Mouse (Mus musculus) heart, adult 9 months (tissue): Measurements from ENCODE around the gene Lingo2.

ENCODE experiments used
- DNase-seq, 2 experiments: peaks; one replicate each; pipeline ENCODE4 v3.0.0; 2022; ENCODE audit warnings: low spot score in 2 of 2

Lingo2 gene

DNA sequence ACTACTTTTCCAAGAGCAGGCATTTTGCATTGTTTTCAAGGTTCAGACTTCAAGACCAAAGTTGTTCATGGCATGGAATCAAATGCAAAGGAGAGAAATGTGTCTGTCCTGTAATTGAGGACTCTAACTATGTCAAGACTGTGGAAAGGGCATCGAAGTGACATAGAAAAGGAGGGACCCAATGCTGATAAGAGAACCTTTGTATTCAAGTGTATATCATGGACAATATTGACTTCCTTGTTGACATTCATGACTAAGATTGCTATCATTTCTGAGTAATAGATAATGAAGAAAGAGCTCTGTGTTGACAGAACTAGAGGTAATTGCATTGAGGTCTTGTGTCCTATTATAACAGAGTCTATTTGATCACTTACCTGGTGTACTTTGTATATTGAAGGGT is 390.6 kb downstream of the Lingo2 start:
- DNase-seq: no peak

DNA sequence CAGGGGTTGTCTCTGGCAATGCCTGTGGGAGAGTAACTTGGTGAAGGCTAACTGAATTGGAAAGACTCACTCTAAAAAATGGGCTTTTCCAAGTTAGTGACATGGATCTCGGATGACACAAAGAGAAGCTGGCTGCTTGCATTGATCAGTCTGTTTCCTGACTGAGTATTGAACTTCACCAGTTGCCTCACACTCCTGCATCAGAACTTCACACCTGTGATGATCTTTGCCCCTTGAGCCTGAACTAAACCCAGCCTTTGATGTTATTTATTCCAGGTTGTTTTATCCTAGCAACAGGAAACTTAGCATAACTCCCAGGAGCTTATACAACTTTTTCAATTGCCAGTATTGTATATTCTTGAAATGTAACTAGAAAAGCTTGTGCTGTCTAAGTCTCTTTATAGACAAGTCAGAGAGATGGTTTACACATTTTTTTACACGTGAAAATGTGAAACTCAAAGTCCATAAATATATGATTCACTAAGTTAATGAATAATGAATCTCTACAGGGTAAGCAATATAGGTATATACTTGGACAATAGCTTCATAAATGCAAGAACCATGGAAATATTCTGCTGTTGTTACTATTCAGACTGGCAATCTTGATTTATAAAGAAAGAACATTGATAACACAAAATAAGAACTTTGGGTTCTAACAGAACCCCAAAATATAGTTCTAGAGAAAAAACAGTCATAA is 410.7 kb downstream of the Lingo2 start:
- DNase-seq: no peak

GRCm38 (mm10) chr4:36533895-36534294 is 417.7 kb downstream of the Lingo2 start:
- no peak for DNase-seq

DNA sequence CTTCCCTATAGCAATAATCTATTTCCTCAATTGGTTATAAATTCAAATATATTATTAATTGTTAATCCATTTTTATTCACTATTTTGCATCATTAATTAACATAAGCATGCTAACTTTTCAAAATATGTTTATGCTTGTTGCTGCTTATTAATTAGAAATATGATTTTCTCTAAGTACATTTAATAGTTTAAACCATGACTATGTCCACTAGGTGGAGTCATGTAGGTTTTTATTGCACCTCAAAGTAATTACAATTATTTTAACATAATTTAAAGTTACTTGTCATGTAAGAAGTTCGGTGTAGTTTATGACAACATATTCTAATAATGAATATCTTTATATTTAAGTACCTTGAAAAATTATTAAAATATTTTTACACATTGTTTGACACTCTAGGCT is 461.3 kb downstream of the Lingo2 start:
- no peak for DNase-seq

DNA sequence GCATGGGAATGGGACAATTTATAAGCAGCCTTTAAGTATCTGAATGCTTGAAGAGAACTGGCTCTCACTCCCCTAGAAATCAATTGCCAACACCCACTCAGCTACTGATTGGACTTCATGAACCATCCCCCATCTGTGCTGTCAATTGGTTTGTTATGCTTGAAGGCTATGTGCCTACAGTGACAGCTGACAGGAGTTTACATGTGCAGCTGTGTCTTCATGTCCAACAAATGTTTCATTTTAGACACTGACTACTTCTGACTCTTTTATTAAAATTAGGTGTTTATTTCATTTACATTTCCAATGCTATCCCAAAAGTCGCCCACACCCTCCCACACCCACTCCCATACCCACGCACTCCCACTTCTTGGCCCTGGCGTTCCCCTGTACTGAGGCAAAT is 516.3 kb downstream of the Lingo2 start:
- no peak for DNase-seq

DNA sequence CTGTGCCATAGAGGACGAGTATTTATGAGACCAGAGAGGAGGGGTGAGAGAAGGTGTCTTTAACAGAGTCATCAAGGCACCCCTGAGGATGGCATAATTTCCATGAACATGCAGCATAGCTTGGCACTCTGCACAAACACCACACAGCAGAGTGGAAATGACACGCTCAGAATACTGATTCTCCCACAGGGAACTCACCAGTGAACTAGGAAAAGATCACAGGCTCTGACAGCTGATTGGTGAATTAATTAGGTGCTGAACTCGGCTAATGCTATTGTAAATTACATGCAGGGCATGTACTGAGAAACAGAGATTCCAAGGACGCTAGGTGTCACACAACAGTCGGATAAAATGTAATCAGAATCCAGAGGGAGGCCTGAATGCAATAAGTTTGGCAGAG is 525.4 kb downstream of the Lingo2 start:
- DNase-seq: no peak

DNA sequence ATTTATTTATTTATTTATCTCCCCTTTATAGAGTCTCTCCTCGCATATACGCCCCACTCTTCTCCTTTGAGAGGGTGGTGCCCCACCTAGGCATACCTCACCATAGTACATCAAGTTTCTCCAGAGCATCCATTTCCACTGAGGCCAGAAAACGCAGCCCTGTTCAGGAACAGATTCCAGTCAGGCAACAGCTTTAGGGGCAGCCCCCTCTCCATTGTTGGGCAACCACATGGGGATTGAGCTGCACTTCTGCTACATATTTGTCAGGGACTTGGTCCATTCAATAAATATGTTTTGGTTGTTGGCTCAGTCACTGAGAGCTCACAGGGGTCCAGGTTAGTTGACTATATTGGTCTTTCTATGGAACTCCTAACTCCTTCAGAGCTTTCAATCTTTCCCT is 544.2 kb downstream of the Lingo2 start:
- no peak for DNase-seq

DNA sequence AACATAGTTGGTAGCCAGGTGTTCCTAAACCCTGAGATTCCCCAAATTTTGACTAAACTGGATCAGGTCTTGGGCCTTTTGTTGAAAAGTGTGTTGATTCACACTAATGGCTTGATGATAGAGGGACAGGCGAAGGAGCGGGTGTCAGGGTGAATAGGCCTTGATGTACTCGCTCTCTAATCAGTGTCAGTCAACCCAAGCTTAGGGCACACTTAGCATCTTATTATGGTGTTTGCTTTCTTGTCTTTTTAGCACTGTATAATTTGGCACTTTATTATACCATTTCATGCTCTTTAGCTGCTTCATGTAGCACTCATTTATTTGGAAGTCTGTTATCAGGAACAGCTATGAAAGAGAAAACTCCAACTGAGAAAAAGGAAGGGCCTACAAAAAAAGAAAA is 582.6 kb downstream of the Lingo2 start:
- DNase-seq: no peak

- no peak for DNase-seq
Measured at GRCm38 (mm10) chr4:36354401-36354800, 597.1 kb downstream of the Lingo2 start.

GRCm38 (mm10) chr4:36331741-36332140 is 619.8 kb downstream of the Lingo2 start:
- no peak for DNase-seq

- no peak for DNase-seq
Measured at GRCm38 (mm10) chr4:36325603-36326002, 625.9 kb downstream of the Lingo2 start.

DNA sequence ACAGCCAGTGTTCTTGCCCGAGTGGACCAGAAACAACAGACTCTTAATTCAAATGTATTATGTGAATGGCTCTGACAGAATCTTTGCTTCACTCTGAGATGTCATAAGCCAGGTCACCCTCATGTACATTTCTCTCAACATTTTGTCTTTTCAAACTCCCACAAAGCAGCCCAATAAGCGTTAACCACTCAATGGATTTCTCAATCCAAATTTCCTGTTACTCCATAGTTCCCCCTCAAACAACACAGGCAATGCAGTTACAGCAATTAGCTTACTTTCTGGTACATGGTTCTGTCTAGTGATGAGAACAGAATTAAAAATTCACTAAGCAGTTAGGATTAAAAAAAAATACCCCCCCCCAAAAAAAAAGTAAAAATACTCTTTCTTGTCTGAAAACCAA is 638.5 kb downstream of the Lingo2 start:
- no peak for DNase-seq

- DNase-seq: no peak
Measured at GRCm38 (mm10) chr4:36311431-36311830, 640.1 kb downstream of the Lingo2 start.

- DNase-seq: no peak
Measured at GRCm38 (mm10) chr4:36305228-36305627, 646.3 kb downstream of the Lingo2 start.

DNA sequence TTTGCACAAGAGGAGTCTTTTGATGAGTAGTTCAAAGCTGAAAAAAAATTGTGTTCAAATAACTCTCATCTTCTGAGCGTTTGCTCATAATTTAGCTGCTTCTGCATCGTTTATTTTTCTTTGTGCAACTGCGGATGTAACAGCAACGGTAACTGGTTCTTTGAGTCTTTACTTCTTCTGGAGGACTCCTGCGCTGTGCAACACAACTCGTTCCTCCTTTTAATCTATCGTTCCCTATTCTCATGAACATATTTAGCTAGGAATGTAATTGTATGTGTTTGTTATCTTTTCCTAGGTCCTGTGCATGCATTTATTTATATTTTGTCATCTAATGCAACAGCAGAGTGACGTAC is 661.9 kb downstream of the Lingo2 start:
- DNase-seq: no peak

DNA sequence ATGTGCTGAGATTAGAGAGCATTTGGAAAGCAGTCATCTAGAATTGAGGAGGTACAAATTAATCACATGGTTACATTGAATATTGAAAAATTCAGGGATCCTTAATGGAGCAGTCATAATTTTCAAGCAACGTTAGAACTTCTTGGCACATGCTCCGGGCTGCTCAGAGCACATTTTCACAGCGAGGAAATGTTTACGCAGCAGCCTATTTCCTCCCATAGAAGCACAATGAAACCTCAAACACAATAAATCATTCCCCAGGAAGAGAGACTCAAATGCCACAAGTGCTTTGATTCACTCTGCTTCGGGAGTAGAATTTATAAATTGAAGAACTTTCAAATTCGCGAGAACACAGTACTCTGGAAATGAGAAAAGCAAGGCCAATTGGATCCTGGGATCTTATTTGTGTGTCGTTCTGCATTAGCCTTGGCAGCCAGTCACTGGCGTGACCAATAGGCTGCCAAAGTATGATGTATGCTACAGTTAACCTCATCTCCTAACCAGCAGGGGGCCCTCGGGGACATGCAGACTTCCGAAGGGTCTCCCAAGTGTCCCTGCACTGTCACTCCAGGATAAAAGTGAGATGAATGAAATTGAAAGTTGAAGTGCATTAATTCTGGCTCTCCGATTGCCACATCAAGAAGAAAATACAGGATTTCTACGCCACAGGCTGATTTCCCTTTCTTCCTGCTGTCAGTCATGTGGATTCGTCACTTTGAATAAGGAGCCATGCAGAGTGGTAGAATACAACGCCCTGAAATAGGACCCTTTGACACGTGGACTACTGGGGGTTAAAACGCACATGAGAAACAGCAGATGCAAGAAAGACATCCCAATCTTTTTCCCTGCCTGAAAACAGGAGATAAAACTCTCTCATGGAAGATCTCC is 662.5 kb downstream of the Lingo2 start:
- peak; percentile 7 to 9 for DNase-seq

DNA sequence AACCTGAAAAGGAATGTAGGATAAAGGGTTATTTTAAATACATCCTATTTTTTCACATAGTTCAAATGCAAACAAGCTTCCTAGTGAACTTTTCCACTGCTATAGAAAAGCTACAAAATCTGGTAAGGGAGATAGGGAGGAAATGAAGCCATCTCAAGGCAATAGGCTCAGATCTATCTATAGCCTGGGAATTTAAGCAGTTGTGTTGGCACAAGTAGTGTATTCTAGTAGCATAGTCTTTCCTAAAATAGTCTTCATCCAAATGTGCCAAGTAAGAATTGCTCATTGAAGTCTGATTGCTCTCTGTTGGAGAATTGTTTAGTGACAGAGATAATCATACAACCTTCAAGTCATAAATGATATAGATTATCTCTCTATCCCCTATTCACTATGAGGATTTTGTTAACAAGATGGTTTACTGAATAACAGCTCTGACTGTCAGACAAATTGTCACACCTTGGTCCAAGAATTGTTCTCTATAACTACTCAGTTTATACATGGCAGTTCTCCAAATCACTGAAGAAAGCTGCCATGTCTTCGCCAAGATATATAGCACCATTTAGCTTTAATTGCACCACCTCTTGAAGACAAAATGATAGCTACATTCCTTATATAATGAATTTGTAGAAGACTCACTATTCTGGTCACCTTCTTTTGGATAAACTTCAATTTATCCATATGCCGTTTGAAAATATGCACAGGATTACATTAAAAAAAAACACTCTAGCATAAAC is 688.9 kb downstream of the Lingo2 start:
- DNase-seq: no peak

GRCm38 (mm10) chr4:36186231-36186922 is 765.2 kb downstream of the Lingo2 start:
- DNase-seq: no peak

- no peak for DNase-seq
Measured at GRCm38 (mm10) chr4:36183643-36184042, 767.9 kb downstream of the Lingo2 start.

DNA sequence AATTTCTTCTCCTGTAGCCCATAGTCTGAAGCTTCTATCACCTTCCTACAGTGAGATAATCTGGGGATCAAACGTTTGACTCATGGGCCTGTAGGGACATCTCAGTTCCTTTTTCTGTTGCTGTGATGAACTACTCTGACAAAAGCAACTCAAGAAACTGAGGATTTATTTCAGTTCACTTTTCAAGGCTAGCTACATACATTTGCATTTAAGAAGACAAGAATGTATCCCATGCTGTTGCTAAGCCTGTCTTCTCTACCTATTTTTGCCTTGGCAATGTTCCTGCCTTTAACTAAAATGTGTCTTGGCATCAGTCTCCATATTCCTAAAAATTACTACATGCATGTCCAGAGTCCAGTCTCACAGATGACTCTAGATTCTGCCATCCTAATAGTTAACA is 781.4 kb downstream of the Lingo2 start:
- no peak for DNase-seq

DNA sequence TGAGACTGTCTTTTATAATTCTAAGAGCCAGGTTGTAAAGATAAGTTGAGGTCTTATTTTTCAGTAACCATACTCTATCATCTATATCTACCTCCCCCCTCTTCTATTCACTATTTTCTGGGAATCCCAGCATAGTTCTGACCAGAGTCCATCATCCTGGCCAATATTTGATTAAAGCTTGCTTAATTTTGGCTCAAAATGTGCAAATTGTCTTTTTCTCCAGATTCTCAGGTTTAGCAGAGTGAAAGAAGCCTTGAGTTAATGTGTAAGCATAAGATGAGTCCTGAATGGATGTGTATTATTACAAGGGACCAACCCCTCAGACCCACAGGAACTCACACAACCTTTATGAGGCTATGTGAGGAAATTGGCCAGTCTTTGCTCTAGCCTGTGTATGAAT is 820.2 kb downstream of the Lingo2 start:
- DNase-seq: no peak

- DNase-seq: no peak
Measured at GRCm38 (mm10) chr4:36095482-36095881, 856.1 kb downstream of the Lingo2 start.
